Mouse (Mus musculus) lung, embryonic 14.5 days (tissue): Measurements from ENCODE around the gene Gpr143. TPM values are rescaled to one million over a fixed set of nuclear protein-coding genes. Genes with fewer than 3 reads are reported as not detected.
A peak's percentile ranks its signal among the peaks of the same experiment; 100 is the strongest.
"Not testable (repeated sequence)": the region's sequence is repeated elsewhere in the genome, so short reads cannot be mapped to it uniquely, and the experiment has no call there.

Source experiments
- ATAC-seq: fragments of 200-750 bp; cut with Nextera tagmentation; 2 replicates; pipeline ENCODE4 v1.8.0; 2017; ENCODE audit warnings: mild to moderate bottlenecking, moderate TSS enrichment, moderate library complexity; ENCODE audit not compliant: insufficient read depth
- DNase-seq: peaks from one replicate; pipeline ENCODE4 v3.0.0-alpha.2; 2015
- H3K27ac ChIP-seq: fragments of 300-500 bp; sonication (generic); 2 replicates; pipeline ENCODE4 v1.5.1; 2014; ENCODE audit warnings: low read depth, mild to moderate bottlenecking, moderate library complexity
- H3K27me3 ChIP-seq: fragments of 300-500 bp; sonication (generic); 2 replicates; pipeline ENCODE4 v1.6.1; 2014; ENCODE audit warnings: low read length, control low read depth; ENCODE audit not compliant: insufficient read depth
- H3K36me3 ChIP-seq: fragments of 300-500 bp; sonication (generic); 2 replicates; pipeline ENCODE4 v1.6.1; 2014; ENCODE audit warnings: control low read depth; ENCODE audit not compliant: insufficient read depth
- H3K4me1 ChIP-seq: fragments of 300-500 bp; sonication (generic); 2 replicates; pipeline ENCODE4 v1.6.1; 2014; ENCODE audit warnings: antibody characterized with exemption, control low read depth; ENCODE audit not compliant: insufficient read depth
- H3K4me2 ChIP-seq: fragments of 300-500 bp; sonication (generic); 2 replicates; pipeline ENCODE4 v1.6.1; 2014; ENCODE audit warnings: mild to moderate bottlenecking
- H3K4me3 ChIP-seq: fragments of 300-500 bp; sonication (generic); 2 replicates; pipeline ENCODE4 v1.5.1; 2014; ENCODE audit warnings: low read depth, low read length
- H3K9ac ChIP-seq: fragments of 300-500 bp; sonication (generic); 2 replicates; pipeline ENCODE4 v1.6.1; 2014
- H3K9me3 ChIP-seq: fragments of 300-500 bp; sonication (generic); 2 replicates; pipeline ENCODE4 v1.6.1; 2016; ENCODE audit warnings: low read depth, low read length, control low read depth
- CTCF ChIP-seq: IDR thresholded peaks from 2 replicates; pipeline ENCODE4 v1.5.1; 2016; ENCODE audit warnings: antibody characterized with exemption, low read depth
- WGBS: fragments of 180-500 bp; shearing (Covaris S2); extraction: QIAGEN DNeasy Blood & Tissue Kit; methylation state at CpG from one replicate; pipeline ENCODE4 v1.1.7; 2014; 5-methylcytosine and 5-hydroxymethylcytosine counted together
- polyA plus RNA-seq: library from polyadenylated mRNA; unstranded; fragments of >200 nt; fragmentation: Nextera tagmentation; extraction: Ambion mirVana; gene quantifications from 2 replicates; pipeline ENCODE4 v1.2.1, GENCODE M21; 2014

Gpr143 gene
- polyA plus RNA-seq, 1 experiment from 2014 or later, result 0.47 TPM

GRCm38 (mm10) chrX:152788611-152789010 is 6.9 kb downstream of the Gpr143 start:
- Histone ChIP-seq H3K27me3 (no peaks in the 10 kb centered on the region), H3K4me2 (no peak overlapping the region), H3K9ac (no peak overlapping the region), H3K9me3 (no peaks in the 10 kb centered on the region), H3K4me3 (no peak overlapping the region), H3K27ac (no peak overlapping the region), H3K4me1 (no peaks in the 10 kb centered on the region), H3K36me3 (no peaks in the 10 kb centered on the region)
- no peak for DNase-seq
- TF ChIP-seq CTCF, result no peak
- no peak for ATAC-seq
- 58% methylated on average over 2 of the region's 2 CpGs for WGBS

GRCm38 (mm10) chrX:152805317-152805716 is 23.6 kb downstream of the Gpr143 start:
- Histone ChIP-seq H3K4me2 (no peak overlapping the region), H3K9ac (no peak overlapping the region), H3K27ac (no peak overlapping the region), H3K9me3 (no peaks in the 10 kb centered on the region), H3K36me3 (no peaks in the 10 kb centered on the region), H3K27me3 (no peaks in the 10 kb centered on the region), H3K4me3 (no peak overlapping the region), H3K4me1 (no peaks in the 10 kb centered on the region)
- ATAC-seq, result no peak
- DNase-seq, result no peak
- TF ChIP-seq CTCF, result no peak

GRCm38 (mm10) chrX:152813339-152813738 is 31.6 kb downstream of the Gpr143 start:
- 58% methylated on average over 3 of the region's 3 CpGs for WGBS
- no peak for ATAC-seq

GRCm38 (mm10) chrX:152818996-152819395 is 37.3 kb downstream of the Gpr143 start:
- H3K36me3 ChIP-seq, result no peaks in the 10 kb centered on the region
- H3K4me1 ChIP-seq, result no peaks in the 10 kb centered on the region
- TF ChIP-seq CTCF, result peak; percentile 57
- H3K4me2 ChIP-seq, result no peak overlapping the region
- no peak overlapping the region for H3K9ac ChIP-seq
- H3K4me3 ChIP-seq, result no peak overlapping the region
- peak; percentile 19 for DNase-seq
- no peaks in the 10 kb centered on the region for H3K9me3 ChIP-seq
- H3K27me3 ChIP-seq, result no peaks in the 10 kb centered on the region
- ATAC-seq, result no peak
- H3K27ac ChIP-seq, result no peak overlapping the region

More at GRCm38 (mm10) chrX:152813339-152813738, 31.6 kb downstream of the Gpr143 start:
- H3K4me1 ChIP-seq, result no peaks in the 10 kb centered on the region
- H3K36me3 ChIP-seq, result no peaks in the 10 kb centered on the region
- no peak overlapping the region for H3K27ac ChIP-seq
- H3K9ac ChIP-seq, result no peak overlapping the region
- H3K4me2 ChIP-seq, result no peak overlapping the region
- H3K9me3 ChIP-seq, result no peaks in the 10 kb centered on the region
- H3K27me3 ChIP-seq, result no peaks in the 10 kb centered on the region
- no peak for DNase-seq
- TF ChIP-seq CTCF, result no peak
- no peak overlapping the region for H3K4me3 ChIP-seq

DNA sequence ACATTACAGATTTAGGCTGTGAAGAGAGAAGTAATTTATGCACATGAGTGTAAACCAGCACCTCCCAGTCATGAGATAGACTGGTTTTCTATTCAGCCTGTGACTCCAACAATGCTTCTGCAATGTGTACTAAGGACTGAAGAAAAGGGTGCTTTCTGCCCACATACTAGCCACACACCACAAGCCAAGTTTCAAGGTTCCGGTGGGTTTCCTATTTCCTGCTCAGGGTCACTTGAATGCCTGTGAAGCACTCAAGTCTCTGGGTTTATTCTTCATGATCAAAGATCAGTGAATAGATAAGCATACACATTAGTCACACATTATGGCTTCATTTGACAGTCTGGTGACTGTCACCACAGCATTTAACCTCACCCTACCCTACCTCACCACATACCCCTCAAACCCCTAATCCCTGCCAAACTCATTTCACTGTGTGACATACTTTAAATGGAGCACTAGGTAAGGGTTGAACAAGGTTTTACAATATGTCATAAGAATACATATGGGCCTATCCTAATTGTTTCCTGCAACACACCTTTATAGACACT is 49.4 kb downstream of the Gpr143 start:
- H3K4me3 ChIP-seq, H3K9me3 ChIP-seq, H3K27me3 ChIP-seq, H3K36me3 ChIP-seq, H3K9ac ChIP-seq, H3K4me2 ChIP-seq, ATAC-seq, H3K27ac ChIP-seq, DNase-seq, H3K4me1 ChIP-seq: not testable (repeated sequence)
- WGBS, result no CpG with 5 or more reads among the region's 1 CpGs

DNA sequence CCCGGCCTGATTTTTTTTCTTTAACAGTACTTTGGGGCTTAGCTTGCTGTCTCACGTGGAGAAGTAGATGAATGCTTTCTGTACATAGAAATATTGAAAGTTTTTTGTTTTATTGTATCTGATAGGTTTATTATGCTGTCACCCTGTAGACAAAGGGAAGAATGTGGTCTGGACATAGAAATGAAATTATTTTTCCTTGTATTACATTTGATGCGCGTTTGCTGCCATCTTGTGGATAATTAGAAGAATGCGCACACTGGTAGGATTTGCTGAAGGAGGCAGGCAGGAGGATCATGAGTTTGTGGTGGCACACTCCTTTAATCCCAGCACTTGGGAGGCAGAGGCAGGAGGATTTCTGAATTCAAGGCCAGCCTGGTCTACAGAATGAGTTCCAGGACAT is 53.2 kb downstream of the Gpr143 start:
- H3K27ac ChIP-seq, H3K36me3 ChIP-seq, H3K4me2 ChIP-seq, ATAC-seq, H3K9ac ChIP-seq, H3K27me3 ChIP-seq, H3K4me1 ChIP-seq, H3K4me3 ChIP-seq, H3K9me3 ChIP-seq: not testable (repeated sequence)
- TF ChIP-seq CTCF, result peak; percentile 72
- peak; percentile 80 for DNase-seq
- 30% methylated on average over 5 of the region's 5 CpGs for WGBS

DNA sequence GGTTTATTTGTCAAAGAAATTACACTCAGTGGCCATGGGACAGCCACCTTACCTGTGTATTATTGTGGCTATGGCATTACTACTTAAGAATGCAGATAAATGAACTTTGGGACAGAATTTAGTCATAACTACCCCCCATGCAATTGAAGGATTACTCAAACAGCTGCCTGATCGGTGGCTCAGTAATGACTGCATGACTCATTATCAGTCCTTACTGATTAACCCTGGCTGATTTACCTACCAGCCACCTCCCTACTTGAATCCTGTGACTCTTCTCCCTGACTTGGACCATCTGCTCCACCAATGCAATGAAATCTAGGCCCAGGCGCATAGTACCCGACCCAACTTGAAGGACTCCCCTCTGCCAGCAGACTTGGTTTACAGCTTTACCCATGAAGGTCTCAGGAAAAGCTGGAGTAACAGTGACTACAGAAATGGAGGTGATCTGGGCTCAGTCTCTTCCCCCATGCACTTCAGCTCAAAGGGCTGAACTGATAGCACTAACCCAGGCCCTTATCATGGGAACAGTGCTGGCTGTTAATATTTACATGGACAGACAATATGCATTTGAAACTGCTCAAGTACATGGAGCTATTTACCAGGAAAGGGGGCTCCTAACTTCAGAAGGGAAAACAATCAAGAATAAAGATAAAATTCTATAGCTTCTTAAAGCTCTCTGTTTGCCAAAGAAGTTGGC is 73.5 kb downstream of the Gpr143 start:
- DNase-seq, result no peak
- ATAC-seq, result no peak
- no peak overlapping the region for H3K4me2 ChIP-seq
- H3K4me3 ChIP-seq, result no peak overlapping the region
- H3K27me3 ChIP-seq, result no peaks in the 10 kb centered on the region
- no peak for TF ChIP-seq CTCF
- no peak overlapping the region for H3K9ac ChIP-seq
- H3K36me3 ChIP-seq, result no peaks in the 10 kb centered on the region
- H3K4me1 ChIP-seq, result no peaks in the 10 kb centered on the region
- H3K27ac ChIP-seq, result no peak overlapping the region
- no peaks in the 10 kb centered on the region for H3K9me3 ChIP-seq
- 84% methylated on average over 3 of the region's 3 CpGs for WGBS

Other genes with a start within 250 kb of the Gpr143 start
- gene Cldn34a, start 218.6 kb upstream of the Gpr143 start, polyA plus RNA-seq, result not detected in 2 replicates
- gene Shroom2, start 12.5 kb upstream of the Gpr143 start, polyA plus RNA-seq, result 11.8 and 12.2 TPM in 2 replicates
- gene Usp51, start 224.5 kb downstream of the Gpr143 start, polyA plus RNA-seq, result 1.5 and 1.6 TPM in 2 replicates